Mouse (Mus musculus): ENCODE measurements at regions not wholly inside any gene's neighbourhood (a gene's known extent, or its start where the extent isn't known, plus 50 kb on each side); places are given as distances from the start of the nearest gene placed in this dataset.

DNA sequence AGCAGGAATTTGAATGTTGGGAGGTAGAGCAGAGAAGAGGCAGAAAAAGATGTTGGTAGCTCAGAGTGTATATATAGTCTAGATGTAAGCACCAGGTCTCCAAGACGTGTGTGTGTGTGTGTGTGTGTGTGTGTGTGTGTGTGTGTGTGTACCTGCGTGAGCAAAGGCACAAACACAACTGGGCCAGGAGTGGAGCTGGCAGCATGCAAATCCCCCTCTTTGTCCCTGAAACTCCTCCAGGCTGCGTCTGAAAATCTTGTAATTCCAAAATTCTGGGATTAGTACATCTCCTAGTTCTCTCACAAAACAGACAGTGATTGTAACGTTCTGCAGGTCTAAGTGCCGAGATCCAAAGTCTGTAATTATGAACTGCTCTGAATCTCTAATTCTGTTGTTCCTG is 137.8 kb upstream of the Gm12830 start:
- Histone ChIP-seq H3K4me2 (ENCODE audit: low read length) (no peak overlapping the region), H3K4me1 (ENCODE audit: control insufficient read depth, insufficient read depth, low read length) (peaks cover 4% of the 10 kb centered on the region), H3K36me3 (ENCODE audit: control insufficient read depth, insufficient read depth, low read length) (no peaks in the 10 kb centered on the region), H3K27ac (ENCODE audit: low read depth, low read length) (no peak overlapping the region), H3K9ac (ENCODE audit: low read length) (no peak overlapping the region), H3K27me3 (replicated peaks; ENCODE audit: control insufficient read depth, insufficient read depth, low read length) (peaks cover 22% of the 10 kb centered on the region; the same call in 1 of the 2 replicates), H3K4me3 (ENCODE audit: low read depth, low read length) (no peak overlapping the region), H3K9me3 (replicated peaks; ENCODE audit: control insufficient read depth, low read length) (no peaks in the 10 kb centered on the region)
- ATAC-seq (no peak), DNase-seq (ENCODE audit: low spot score) (no peak)
- WGBS = 67% methylated on average over 5 of the region's 5 CpGs

DNA sequence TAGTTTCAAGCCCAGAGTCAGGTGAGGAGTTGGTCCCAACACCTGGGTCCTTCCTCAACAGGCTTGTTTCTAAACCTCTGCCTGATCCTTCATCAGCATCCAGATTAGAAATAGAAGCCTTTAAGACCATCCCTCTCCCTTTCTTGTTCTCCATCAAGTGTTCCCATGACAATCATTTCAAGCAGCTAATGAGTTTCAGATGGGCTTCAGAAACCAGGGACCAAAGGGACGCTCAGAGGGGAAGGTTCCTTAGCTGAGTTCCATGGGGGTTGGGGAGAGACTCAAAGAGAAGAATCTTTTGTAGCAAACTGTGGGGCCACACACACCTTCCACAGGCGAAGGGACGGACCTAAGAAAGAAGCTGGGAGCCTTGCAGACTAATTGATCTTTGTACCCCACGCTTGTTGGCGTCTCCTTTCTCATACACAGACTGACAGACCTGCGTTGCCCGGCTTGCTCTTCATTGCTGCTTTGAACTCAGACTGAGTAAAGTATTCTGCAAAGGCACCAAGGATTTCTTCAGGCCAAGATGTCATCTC is 136.6 kb upstream of the Gm12830 start:
- WGBS = 55% methylated on average over 7 of the region's 7 CpGs
- Histone ChIP-seq H3K4me2 (ENCODE audit: low read length) (no peak overlapping the region), H3K27me3 (replicated peaks; ENCODE audit: control insufficient read depth, insufficient read depth, low read length) (peaks cover 22% of the 10 kb centered on the region; the same call in 1 of the 2 replicates), H3K4me1 (ENCODE audit: control insufficient read depth, insufficient read depth, low read length) (0 out of 2 replicates have a peak, but pooled peaks cover 2% of the 10 kb centered on the region), H3K36me3 (ENCODE audit: control insufficient read depth, insufficient read depth, low read length) (no peaks in the 10 kb centered on the region), H3K9ac (ENCODE audit: low read length) (no peak overlapping the region), H3K9me3 (replicated peaks; ENCODE audit: control insufficient read depth, low read length) (no peaks in the 10 kb centered on the region), H3K27ac (ENCODE audit: low read depth, low read length) (no peak overlapping the region), H3K4me3 (ENCODE audit: low read depth, low read length) (no peak overlapping the region)
- DNase-seq (ENCODE audit: low spot score) = no peak
- no peak for ATAC-seq

DNA sequence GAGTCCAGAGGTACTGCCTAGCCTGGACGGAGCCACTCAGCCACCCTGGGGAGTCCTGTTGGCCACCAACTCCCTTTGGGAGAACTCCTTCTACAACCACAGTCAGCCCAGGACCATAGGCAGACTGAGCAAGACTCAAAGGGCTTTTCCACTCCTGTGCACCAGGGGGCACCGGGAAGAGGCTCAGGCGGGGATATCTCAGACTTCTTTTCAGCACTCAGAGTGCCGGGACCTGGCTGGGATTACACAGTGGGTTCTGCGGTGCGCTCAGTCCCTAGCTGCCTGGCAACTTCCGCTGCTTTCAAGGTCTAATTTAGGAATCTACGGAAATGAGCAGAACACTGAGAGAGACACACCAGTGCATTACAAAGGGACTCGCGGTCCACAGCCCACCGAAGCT is 136.1 kb upstream of the Gm12830 start:
- DNase-seq (ENCODE audit: low spot score) (peak; percentile 72), ATAC-seq (peak; percentile 70)
- H3K9ac ChIP-seq (ENCODE audit: low read length) = no peak overlapping the region
- H3K4me1 ChIP-seq (ENCODE audit: control insufficient read depth, insufficient read depth, low read length) = 0 out of 2 replicates have a peak, but pooled peaks cover 2% of the 10 kb centered on the region
- no peaks in the 10 kb centered on the region for H3K36me3 ChIP-seq (ENCODE audit: control insufficient read depth, insufficient read depth, low read length)
- H3K27me3 ChIP-seq (replicated peaks; ENCODE audit: control insufficient read depth, insufficient read depth, low read length) = peaks cover 22% of the 10 kb centered on the region; the same call in 1 of the 2 replicates
- H3K4me3 ChIP-seq (ENCODE audit: low read depth, low read length) = no peak overlapping the region
- no peak overlapping the region for H3K27ac ChIP-seq (ENCODE audit: low read depth, low read length)
- no peaks in the 10 kb centered on the region for H3K9me3 ChIP-seq (replicated peaks; ENCODE audit: control insufficient read depth, low read length)
- WGBS = 8% methylated on average over 11 of the region's 11 CpGs
- peak overlapping the region; percentile 29; the same call in 1 of the 2 replicates for H3K4me2 ChIP-seq (ENCODE audit: low read length)

- Histone ChIP-seq H3K4me2 (ENCODE audit: low read length) (no peak overlapping the region; the same call in 1 of the 2 replicates), H3K9ac (ENCODE audit: low read length) (no peak overlapping the region), H3K4me1 (ENCODE audit: control insufficient read depth, insufficient read depth, low read length) (0 out of 2 replicates have a peak, but pooled peaks cover 2% of the 10 kb centered on the region), H3K27me3 (replicated peaks; ENCODE audit: control insufficient read depth, insufficient read depth, low read length) (peaks cover 22% of the 10 kb centered on the region; the same call in 1 of the 2 replicates), H3K27ac (ENCODE audit: low read depth, low read length) (no peak overlapping the region), H3K9me3 (replicated peaks; ENCODE audit: control insufficient read depth, low read length) (no peaks in the 10 kb centered on the region), H3K36me3 (ENCODE audit: control insufficient read depth, insufficient read depth, low read length) (no peaks in the 10 kb centered on the region), H3K4me3 (ENCODE audit: low read depth, low read length) (no peak overlapping the region)
- 0 out of 2 replicates have a peak, but pooled peaks have one; percentile 25 for ATAC-seq
- 22% methylated on average over 4 of the region's 4 CpGs for WGBS
- peak; percentile 58 for DNase-seq (ENCODE audit: low spot score)
Measured at GRCm38 (mm10) chr4:114686091-114686490, 135.4 kb upstream of the Gm12830 start.

DNA sequence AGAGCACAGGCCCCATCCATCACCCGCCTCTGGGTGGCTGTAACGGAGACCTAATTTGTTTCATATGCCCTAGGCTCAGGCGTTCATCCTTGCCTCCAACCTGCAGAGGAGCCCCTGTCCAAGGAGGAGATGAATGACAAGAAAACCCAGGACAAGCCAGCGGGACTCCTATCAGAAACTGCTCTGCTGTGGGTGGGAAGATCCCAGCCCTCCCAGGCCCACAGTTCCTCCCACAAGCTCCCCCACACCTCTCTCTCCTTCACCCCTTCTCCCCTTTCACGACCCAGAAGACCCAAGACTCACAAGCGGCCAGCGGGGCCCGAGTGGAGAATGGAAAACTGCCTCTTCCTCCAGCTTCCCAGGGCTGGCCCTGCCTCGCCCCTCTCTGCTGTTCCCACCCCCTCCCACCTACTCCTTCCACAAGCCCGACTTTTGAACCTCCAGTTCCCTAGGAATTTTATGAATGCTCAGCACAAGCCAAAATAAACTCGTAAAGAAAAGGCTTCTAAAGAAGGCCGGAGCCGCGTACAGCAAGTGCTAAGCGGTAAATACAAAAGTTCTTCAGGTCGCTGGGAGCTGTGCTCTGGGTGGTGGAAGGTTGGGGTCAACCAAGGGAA is 133.1 kb upstream of the Gm12830 start:
- DNase-seq (ENCODE audit: low spot score) = peak; percentile 28
- Histone ChIP-seq H3K9ac (ENCODE audit: low read length) (no peak overlapping the region), H3K4me2 (ENCODE audit: low read length) (no peak overlapping the region), H3K9me3 (replicated peaks; ENCODE audit: control insufficient read depth, low read length) (no peaks in the 10 kb centered on the region), H3K27me3 (replicated peaks; ENCODE audit: control insufficient read depth, insufficient read depth, low read length) (0 out of 2 replicates have a peak, but pooled peaks cover 19% of the 10 kb centered on the region), H3K36me3 (ENCODE audit: control insufficient read depth, insufficient read depth, low read length) (no peaks in the 10 kb centered on the region), H3K4me1 (ENCODE audit: control insufficient read depth, insufficient read depth, low read length) (0 out of 2 replicates have a peak, but pooled peaks cover 2% of the 10 kb centered on the region), H3K4me3 (ENCODE audit: low read depth, low read length) (no peak overlapping the region), H3K27ac (ENCODE audit: low read depth, low read length) (no peak overlapping the region)
- 25% methylated on average over 16 of the region's 16 CpGs for WGBS
- ATAC-seq = no peak; the same call in 1 of the 2 replicates

GRCm38 (mm10) chr4:114688973-114689371 is 132.6 kb upstream of the Gm12830 start:
- no peaks in the 10 kb centered on the region for H3K36me3 ChIP-seq (ENCODE audit: control insufficient read depth, insufficient read depth, low read length)
- no peak overlapping the region for H3K4me2 ChIP-seq (ENCODE audit: low read length)
- 72% methylated on average over 6 of the region's 6 CpGs for WGBS
- ATAC-seq = no peak
- DNase-seq (ENCODE audit: low spot score) = no peak
- 0 out of 2 replicates have a peak, but pooled peaks cover 2% of the 10 kb centered on the region for H3K4me1 ChIP-seq (ENCODE audit: control insufficient read depth, insufficient read depth, low read length)
- no peak overlapping the region for H3K4me3 ChIP-seq (ENCODE audit: low read depth, low read length)
- no peak overlapping the region for H3K9ac ChIP-seq (ENCODE audit: low read length)
- no peaks in the 10 kb centered on the region for H3K9me3 ChIP-seq (replicated peaks; ENCODE audit: control insufficient read depth, low read length)
- H3K27ac ChIP-seq (ENCODE audit: low read depth, low read length) = no peak overlapping the region
- 0 out of 2 replicates have a peak, but pooled peaks cover 19% of the 10 kb centered on the region for H3K27me3 ChIP-seq (replicated peaks; ENCODE audit: control insufficient read depth, insufficient read depth, low read length)

DNA sequence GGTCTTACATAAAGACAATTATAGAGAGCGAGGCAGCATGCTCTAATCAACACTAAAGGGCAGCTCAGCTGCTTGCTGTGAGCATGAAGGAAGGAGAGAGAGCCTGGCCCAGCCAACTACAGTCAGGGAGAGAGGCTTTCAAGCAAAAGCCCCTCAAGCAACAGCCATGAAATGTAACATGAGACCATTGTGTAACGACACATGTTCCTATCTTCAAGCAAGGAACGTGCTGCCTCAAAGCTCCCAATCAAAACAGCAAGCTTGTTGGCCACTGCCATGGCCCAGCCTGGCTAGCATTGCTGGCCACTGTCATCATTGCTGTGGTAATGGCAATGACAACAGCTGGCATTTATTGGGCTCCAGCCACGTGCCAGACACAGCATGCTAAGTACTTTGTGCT is 115.9 kb upstream of the Gm12830 start:
- Histone ChIP-seq H3K4me1 (ENCODE audit: control insufficient read depth, insufficient read depth, low read length) (no peaks in the 10 kb centered on the region), H3K4me2 (ENCODE audit: low read length) (no peak overlapping the region), H3K4me3 (ENCODE audit: low read depth, low read length) (no peak overlapping the region), H3K36me3 (ENCODE audit: control insufficient read depth, insufficient read depth, low read length) (no peaks in the 10 kb centered on the region), H3K27ac (ENCODE audit: low read depth, low read length) (no peak overlapping the region), H3K9me3 (replicated peaks; ENCODE audit: control insufficient read depth, low read length) (no peaks in the 10 kb centered on the region), H3K27me3 (replicated peaks; ENCODE audit: control insufficient read depth, insufficient read depth, low read length) (no peaks in the 10 kb centered on the region), H3K9ac (ENCODE audit: low read length) (no peak overlapping the region)
- 34% methylated on average over 4 of the region's 4 CpGs for WGBS
- DNase-seq (ENCODE audit: low spot score) (no peak), ATAC-seq (no peak)

- DNase-seq (ENCODE audit: low spot score) (no peak), ATAC-seq (no peak)
- no peak overlapping the region for H3K4me2 ChIP-seq (ENCODE audit: low read length)
- H3K36me3 ChIP-seq (ENCODE audit: control insufficient read depth, insufficient read depth, low read length) = no peaks in the 10 kb centered on the region
- 76% methylated on average over 3 of the region's 3 CpGs for WGBS
- H3K27ac ChIP-seq (ENCODE audit: low read depth, low read length) = no peak overlapping the region
- H3K27me3 ChIP-seq (replicated peaks; ENCODE audit: control insufficient read depth, insufficient read depth, low read length) = no peaks in the 10 kb centered on the region
- no peak overlapping the region for H3K9ac ChIP-seq (ENCODE audit: low read length)
- H3K9me3 ChIP-seq (replicated peaks; ENCODE audit: control insufficient read depth, low read length) = no peaks in the 10 kb centered on the region
- H3K4me3 ChIP-seq (ENCODE audit: low read depth, low read length) = no peak overlapping the region
- no peaks in the 10 kb centered on the region for H3K4me1 ChIP-seq (ENCODE audit: control insufficient read depth, insufficient read depth, low read length)
Measured at GRCm38 (mm10) chr4:114710182-114710909, 111.2 kb upstream of the Gm12830 start.
